Mouse (Mus musculus) adrenal gland, postnatal 4 days (tissue): Measurements from ENCODE around the gene Galp. TPM values are rescaled to one million over a fixed set of nuclear protein-coding genes. Genes with fewer than 3 reads are reported as not detected.

Experiments used
- DNase-seq, 2 experiments: peaks; one replicate each; pipeline ENCODE4 v3.0.0; 2021 to 2022; ENCODE audit warnings: low spot score in 2 of 2, mixed read lengths in 2 of 2
- long read RNA-seq, 2 experiments: library from polyadenylated mRNA; stranded (forward); transcript quantifications; one replicate each; pipeline ENCODE4 v2.0.0; 2021
- total RNA-seq, 2 experiments: library from RNA; stranded (reverse); gene quantifications; 2 replicates each; pipeline ENCODE4 v1.2.3; 2021

Galp gene
- total RNA-seq, result not detected
- long read RNA-seq, experiment 1, result 0 reads
- long read RNA-seq, experiment 2, result 0 reads

DNA sequence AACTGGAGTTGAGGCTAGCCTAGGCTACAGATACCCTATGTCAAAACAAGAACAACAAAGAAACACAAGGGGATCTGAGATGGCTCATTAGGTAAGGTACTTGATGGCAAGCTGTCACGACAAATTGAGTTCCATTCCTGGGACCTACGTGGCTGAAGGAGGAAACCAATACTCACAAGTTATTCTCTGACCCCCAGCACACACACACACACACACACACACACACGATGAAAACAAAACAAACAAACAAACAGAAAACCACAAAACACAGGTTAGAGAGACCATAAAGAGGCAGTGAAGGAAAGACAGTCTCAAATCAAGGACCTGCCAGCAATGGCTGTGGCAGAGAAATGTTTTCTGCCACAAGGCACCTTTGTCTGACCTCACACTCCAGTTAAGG lies at the start of gene Galp:
Galp (plus strand) TSS at position 301 of the 400 bp plus-strand sequence.
- no peak for DNase-seq

- DNase-seq, result no peak
Observed at GRCm38 (mm10) chr7:6147688-6148087, 49.2 kb upstream of the Galp start.

DNA sequence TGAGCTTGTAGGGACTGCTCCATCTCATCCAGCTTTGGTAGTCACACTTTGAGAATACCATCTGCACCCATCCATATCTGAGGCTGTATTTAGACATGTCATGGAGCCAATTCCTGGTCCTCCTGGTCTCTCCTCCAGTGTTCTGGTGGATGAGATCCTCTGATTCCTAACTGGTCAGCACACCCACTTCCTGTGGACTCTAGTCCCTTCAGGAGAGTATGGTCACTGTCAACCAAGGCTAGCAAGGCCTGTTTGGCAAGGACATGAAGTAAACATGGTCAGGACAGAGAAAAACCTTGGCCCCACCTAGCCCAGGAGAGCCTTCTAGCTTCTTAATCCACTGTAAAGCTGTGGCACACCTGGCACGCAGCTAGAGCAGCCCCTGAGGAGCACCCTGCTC lies 45.6 kb upstream of the Galp start:
- DNase-seq, result no peak

DNA sequence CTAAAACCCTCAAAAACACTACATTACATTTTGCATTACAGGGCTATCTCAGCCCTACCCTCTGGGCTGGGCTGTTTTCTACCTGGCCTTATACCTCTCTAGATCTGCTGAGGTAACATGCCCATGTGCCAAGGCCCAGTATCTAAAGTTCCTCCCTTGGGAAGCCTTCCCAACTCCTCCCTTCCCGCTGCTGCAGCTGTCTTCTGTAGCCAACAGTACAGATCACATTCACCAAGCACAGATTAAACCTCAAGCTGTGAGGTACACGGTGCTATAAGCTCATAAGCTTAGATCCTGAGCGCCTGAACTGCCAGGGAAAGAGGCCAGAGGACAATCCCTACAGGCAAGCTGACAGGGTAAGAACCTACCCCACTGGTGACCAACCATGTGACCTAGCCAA lies 44.9 kb upstream of the Galp start:
- DNase-seq, result no peak

- DNase-seq, result no peak
Observed at GRCm38 (mm10) chr7:6153131-6153530, 43.8 kb upstream of the Galp start.

GRCm38 (mm10) chr7:6154164-6154563 lies 42.7 kb upstream of the Galp start:
- DNase-seq, result no peak

- DNase-seq, result peak; percentile 60 to 69
Observed at GRCm38 (mm10) chr7:6155031-6155872, 41.6 kb upstream of the Galp start.

GRCm38 (mm10) chr7:6155901-6156411 lies 40.9 kb upstream of the Galp start, which contains the start of gene Zfp787:
TSS of gene Zfp787 (minus strand) at chr7:6155997.
- peak; percentile 94 for DNase-seq

DNA sequence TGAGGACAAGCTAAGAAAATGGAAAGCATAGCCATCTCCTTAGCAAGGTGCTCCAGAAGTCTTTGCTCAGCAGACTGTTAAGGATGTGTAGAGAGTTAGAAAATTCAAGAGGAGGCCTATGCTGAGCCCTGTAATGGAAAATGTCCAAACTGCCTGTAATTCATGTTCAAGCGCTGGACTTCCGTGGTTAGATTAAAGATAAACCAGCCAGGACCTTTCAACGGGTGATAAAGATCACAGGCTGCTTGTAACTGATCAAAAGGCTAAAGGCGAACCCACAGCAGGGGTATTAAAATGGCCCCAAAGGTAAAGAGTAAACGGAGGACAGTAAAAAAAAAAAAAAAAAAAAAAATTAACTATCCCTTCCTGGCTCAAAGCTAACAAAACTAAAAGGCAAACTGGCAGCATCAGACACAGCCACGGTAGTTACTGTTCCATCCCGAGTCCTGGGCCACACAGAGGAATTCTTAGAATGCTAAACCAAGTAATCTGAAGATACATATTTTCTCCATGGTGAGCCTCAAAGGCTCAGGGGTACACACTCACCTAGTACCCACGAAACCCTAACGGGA lies 39.9 kb upstream of the Galp start:
- DNase-seq, result no peak

GRCm38 (mm10) chr7:6157479-6157878 lies 39.4 kb upstream of the Galp start:
- DNase-seq, result no peak

DNA sequence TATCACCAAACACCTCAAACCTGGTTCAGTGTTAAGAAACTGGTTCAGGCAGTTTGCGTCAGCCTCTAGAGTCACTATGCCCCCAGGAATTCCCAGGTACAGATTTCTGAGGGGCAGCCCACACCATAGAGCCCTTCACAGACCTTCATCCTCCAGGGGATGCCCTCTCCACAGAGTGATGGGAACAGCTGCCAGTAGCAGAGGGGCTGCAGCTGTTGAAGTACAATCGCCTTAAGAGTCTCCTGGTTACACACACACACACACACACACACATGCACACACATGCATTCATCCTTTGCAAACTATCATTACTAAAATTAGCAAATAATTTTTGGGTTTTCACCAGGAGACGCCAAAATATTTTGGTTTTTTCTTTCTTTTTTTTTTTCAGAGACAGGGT lies 37.3 kb upstream of the Galp start:
- no peak for DNase-seq

DNA sequence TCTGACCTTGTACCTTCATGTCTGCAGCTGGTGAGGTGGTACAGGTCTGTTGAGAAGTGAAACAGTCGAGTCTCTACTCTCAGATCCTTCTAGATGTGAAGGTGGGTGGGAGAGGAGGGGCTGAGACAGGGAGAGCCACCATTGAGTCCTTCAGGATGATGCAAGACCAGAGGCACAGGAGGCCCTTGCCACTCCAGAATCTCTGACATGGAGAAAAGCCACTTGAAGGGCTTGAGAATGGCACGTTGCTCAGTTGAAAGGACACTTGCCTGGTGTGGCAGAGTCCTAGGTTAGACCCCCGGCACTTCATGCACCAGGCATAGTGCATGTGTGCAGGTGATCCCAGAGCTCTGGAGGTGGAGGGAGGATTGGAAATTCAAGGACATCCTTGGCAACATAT lies 35.3 kb upstream of the Galp start:
- no peak for DNase-seq

DNA sequence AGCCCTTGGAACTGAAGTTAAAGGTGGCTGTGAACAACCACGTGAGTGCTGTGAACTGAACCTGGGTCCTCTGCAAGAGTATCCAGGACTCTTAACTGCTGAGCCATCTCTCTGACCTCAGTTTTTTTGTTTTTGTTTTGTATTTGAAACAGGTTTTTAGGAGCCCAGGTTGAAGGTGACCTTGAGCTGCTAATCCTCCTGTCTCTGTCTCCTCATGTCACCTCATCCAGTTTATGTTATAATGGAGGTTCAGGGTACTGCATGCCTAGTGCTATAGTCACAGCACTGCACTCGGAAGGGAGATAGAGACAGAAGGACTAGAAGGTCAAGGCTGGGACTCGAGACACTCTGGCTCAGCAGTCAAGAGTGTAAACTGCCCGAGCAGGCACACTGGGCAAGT lies 34.7 kb upstream of the Galp start:
- no peak for DNase-seq

- DNase-seq, result no peak
Observed at GRCm38 (mm10) chr7:6164671-6165070, 32.2 kb upstream of the Galp start.

DNA sequence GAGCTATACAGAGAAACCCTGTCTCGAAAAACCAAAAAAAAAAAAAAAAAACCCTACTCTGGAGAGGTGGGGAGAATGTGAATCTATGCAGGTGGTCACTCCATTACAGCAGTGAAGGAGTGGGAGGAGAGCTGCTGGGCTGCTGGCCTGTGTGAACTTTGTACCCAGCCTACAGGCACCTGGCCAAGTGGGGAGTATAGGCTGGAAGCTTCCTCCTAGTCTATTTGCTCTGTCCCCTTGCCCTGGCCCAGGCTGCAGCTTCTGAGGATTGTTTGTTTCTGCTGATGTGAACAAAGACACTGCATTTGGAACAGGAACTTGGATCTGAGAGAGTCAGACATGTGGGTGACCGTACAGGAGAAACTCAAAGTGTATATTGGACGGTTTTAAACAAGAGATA lies 27.5 kb upstream of the Galp start:
- no peak for DNase-seq

GRCm38 (mm10) chr7:6170391-6170790 lies 26.5 kb upstream of the Galp start:
- DNase-seq, result no peak

- DNase-seq, result no peak
Observed at GRCm38 (mm10) chr7:6170871-6171270, 26.0 kb upstream of the Galp start.

- peak in 1 of 2 experiments; percentile 55 for DNase-seq
Observed at GRCm38 (mm10) chr7:6171444-6172005, 25.4 kb upstream of the Galp start.

DNA sequence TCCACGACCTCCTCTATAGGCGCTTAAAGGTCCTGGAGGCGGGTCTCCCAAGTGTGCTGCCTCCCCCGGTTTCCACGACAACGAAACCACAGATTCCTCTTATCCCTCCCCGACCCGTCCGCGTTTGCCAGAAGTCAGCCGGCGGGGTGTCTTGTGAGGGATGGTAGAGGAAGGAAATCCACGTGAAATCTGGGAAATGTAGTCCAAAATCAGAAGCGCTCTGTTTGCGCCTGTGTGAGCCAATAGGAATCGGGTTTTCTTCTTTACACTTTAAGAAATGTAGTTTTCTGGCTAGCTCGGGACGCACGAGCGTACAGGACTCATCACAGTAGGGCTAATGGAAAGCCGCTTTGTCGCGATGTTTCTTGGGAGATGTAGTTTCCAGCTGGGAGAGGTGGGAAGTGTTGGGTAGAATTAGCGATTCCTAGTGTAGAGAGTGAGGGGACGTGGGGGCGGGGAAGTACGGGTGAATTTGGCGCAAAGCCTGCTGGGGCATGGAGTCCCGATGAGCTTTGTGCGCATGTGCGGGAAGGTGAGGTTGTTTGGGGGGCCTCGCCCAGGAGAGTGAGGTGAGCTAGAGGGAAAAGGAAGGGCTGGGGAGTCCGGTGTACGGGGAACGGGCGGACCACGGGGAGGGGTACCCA lies 24.8 kb upstream of the Galp start, which contains the start of gene Zfp444:
Zfp444 (plus strand) TSS at position 221 of the 644 bp plus-strand sequence.
- peak; percentile 88 to 97 for DNase-seq

DNA sequence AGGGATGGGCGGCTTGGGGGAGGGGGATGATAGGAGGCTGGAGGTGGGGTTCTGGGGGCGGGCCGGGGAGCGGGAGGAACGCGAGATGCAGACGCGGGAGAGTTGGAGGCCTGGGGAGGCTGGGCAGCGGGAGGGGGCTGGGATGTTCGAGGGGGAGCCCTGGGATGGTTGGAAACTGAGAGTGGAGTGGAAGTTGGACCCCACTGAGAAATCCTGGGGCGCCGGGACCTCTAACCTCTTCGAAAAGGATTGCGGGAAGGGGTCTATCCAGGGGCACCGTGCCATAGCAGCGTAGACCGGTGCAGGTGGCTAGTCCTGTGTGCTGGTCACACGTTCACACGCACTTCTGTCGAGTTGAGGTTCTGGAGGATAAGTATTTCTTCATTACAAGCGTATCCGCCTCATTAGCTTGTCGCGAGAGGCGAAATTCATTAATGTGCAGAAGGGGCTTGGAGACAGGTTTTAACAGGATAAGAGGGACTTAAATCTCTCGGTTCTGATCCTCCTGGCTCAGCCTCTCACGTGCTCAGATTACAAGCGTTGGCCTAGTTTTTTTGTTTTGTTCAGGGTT lies 24.1 kb upstream of the Galp start:
- peak in 1 of 2 experiments; percentile 25 for DNase-seq

DNA sequence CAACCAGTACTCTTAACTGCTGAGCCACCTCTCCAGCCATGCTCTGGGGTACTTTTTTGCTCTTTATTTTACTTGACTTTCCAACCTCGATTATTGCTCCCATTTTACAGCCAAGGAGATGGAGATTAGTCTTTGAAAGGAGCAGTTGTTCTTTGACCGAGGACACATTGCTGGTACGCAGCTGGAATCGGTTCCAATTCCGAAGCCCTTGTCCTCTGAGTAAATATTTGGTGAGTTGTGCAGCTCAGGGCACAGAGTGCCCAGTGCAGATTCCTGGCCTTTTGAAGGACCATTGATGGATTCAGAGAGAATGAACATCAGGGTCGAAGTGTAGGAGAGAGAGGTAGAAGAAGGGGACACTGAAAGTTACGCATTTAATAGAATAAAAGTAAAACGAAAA lies 23.0 kb upstream of the Galp start:
- no peak for DNase-seq
